Comparison of ENCODE assay signal across 13 mouse cellular contexts in the genomic region with DNA sequence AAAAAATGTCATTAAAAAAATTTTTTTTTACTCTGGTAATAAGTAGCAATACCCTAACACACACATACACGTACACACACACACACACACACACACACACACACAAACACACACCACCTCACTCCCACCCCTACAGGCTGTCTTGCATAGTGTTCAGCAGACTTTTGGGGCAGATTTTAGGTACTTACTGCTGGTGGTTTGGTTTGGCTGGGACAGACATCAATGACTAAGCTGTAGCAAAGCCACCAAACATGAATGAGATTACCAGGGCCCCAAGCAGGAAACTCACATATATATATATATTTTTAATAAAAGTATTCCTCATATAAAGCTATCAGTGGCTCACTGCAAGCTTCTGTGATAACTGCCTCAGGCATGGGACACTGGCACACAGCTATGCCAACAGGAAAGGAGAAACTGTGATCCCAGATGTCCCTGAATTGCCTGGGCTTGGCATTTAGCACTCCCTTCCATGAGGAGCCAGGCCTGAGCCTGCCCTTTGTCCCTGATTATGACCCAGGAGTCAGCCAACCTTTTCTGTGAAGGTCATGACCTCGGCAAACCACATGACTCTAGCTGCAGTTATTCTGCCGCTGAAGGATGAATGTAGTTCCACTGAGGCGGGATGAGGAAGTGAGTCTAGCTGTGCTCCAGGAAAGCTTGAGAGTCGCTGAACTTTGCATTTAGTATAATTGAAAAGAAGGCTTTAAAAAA. TPM values are rescaled to one million over a fixed set of nuclear protein-coding genes. Genes with fewer than 3 reads are reported as not detected.
DNase-seq lines count a peak whose midpoint lies in the region; ATAC-seq and TF ChIP-seq lines count a peak whose summit lies in the region.
"Had no signal": no experiment of that assay in that cellular context is flagged by ENCODE, and none has a peak within 500 bp of the region (broad histone marks: within the 10 kb centered on the region; RNA-seq: fewer than 3 reads in every experiment).

No protein-coding gene starts in this region.

- H3K27me3 ChIP-seq in hindbrain, embryonic 10.5 days (ENCODE audit: insufficient read depth, poor library complexity, severe bottlenecking) = no peaks in the 10 kb centered on the region
- no peaks in the 10 kb centered on the region for H3K27me3 ChIP-seq in hindbrain, embryonic 12.5 days
- H3K27me3 ChIP-seq: midbrain, embryonic 12.5 days; Patski had no signal

- H3K36me3 ChIP-seq in hindbrain, embryonic 10.5 days = no peaks in the 10 kb centered on the region
- no peaks in the 10 kb centered on the region for H3K36me3 ChIP-seq in hindbrain, embryonic 12.5 days
- H3K36me3 ChIP-seq in ES-E14 (ENCODE audit: control insufficient read depth, insufficient read depth, low read length, poor library complexity, severe bottlenecking) (peaks cover 4% of the 10 kb centered on the region; the same call in 1 of the 2 replicates), macrophage (ENCODE audit: inconsistent target) (no peaks in the 10 kb centered on the region)
- H3K36me3 ChIP-seq: midbrain, embryonic 12.5 days had no signal

- H3K27ac ChIP-seq in hindbrain, embryonic 10.5 days = peak overlapping the region; percentile 53; the same call in 1 of the 2 replicates
- H3K27ac ChIP-seq in hindbrain, embryonic 12.5 days = no peak overlapping the region
- peak overlapping the region; percentile 78; the same call in 1 of the 2 replicates for H3K27ac ChIP-seq in ES-E14 (ENCODE audit: insufficient read depth, low read depth, low read length, poor library complexity, severe bottlenecking)
- peak overlapping the region; percentile 51 for H3K27ac ChIP-seq in macrophage
- H3K27ac ChIP-seq: midbrain, embryonic 12.5 days; stomach, postnatal 0 days had no signal

- no peak overlapping the region for H3K9ac ChIP-seq in hindbrain, embryonic 12.5 days
- peak overlapping the region; percentile 32; the same call in 1 of the 2 replicates for H3K9ac ChIP-seq in ES-E14 (ENCODE audit: insufficient read depth, low read depth, low read length, poor library complexity, severe bottlenecking)
- H3K9ac ChIP-seq: midbrain, embryonic 12.5 days had no signal

- H3K4me1 ChIP-seq in hindbrain, embryonic 10.5 days (replicated peaks) = peaks cover 46% of the 10 kb centered on the region
- peaks cover 20% of the 10 kb centered on the region for H3K4me1 ChIP-seq in hindbrain, embryonic 12.5 days
- peaks cover 3 to 10% of the 10 kb centered on the region in 2 experiments; a peak in 2 of 4 replicates for H3K4me1 ChIP-seq in ES-E14 (ENCODE audit: control insufficient read depth in 2 of 2, insufficient read depth in 2 of 2, low read length in 2 of 2, poor library complexity in 1 of 2)

- H3K9me3 ChIP-seq in hindbrain, embryonic 10.5 days = no peaks in the 10 kb centered on the region
- no peaks in the 10 kb centered on the region for H3K9me3 ChIP-seq in hindbrain, embryonic 12.5 days (replicated peaks)
- H3K9me3 ChIP-seq in ES-E14 (ENCODE audit: control insufficient read depth, insufficient read depth, low read depth, low read length) = no peaks in the 10 kb centered on the region
- H3K9me3 ChIP-seq: midbrain, embryonic 12.5 days had no signal

- peaks cover 46% of the 10 kb centered on the region; the same call in 1 of the 2 replicates for H3K79me2 ChIP-seq in macrophage (ENCODE audit: inconsistent target)

- no peak for ATAC-seq in hindbrain, embryonic 12.5 days (ENCODE audit: low FRiP score)
- ATAC-seq: hindbrain, embryonic 16.5 days; Patski had no signal

- intact Hi-C loops in left cerebral cortex, postnatal 36 days (cut with DNase I) = no loop called here

- DNase-seq in hindbrain, embryonic 10.5 days (ENCODE audit: low spot score) = peak; percentile 47
- no peak for DNase-seq in ES-E14 (ENCODE audit: low read depth, low spot score)
- peak; percentile 57 for DNase-seq in cerebellum, adult 9-11 months
- no peak for DNase-seq in thymus, postnatal 0 days (ENCODE audit: low spot score)
- DNase-seq in left cerebral cortex, postnatal 36 days (ENCODE audit: low spot score in 2 of 2) = no peak
- DNase-seq in testis, postnatal 10 days (ENCODE audit: low spot score) = no peak

- in situ Hi-C loops in ES-E14 (cut with MboI; ENCODE audit: low sequenced_read_pairs in 2 of 2, unreplicated experiment in 2 of 2) = no loop called here

- H3K4me2 ChIP-seq in hindbrain, embryonic 12.5 days (replicated peaks) = no peak overlapping the region
- H3K4me2 ChIP-seq: midbrain, embryonic 12.5 days had no signal

- WGBS in hindbrain, embryonic 10.5 days = 31% methylated on average over 5 of the region's 5 CpGs
- 35% methylated on average over 5 of the region's 5 CpGs for WGBS in hindbrain, embryonic 12.5 days
- 13% methylated on average over 5 of the region's 5 CpGs for WGBS in macrophage (ENCODE audit: missing documents)

- H3K4me3 ChIP-seq in hindbrain, embryonic 10.5 days = no peak overlapping the region
- no peak overlapping the region for H3K4me3 ChIP-seq in hindbrain, embryonic 12.5 days
- H3K4me3 ChIP-seq in ES-E14 (ENCODE audit: insufficient read depth in 1 of 2, low read depth in 1 of 2, low read length in 2 of 2, poor library complexity in 1 of 2, severe bottlenecking in 1 of 2) (no peak overlapping the region), macrophage (ENCODE audit: inconsistent target) (no peak overlapping the region)
- H3K4me3 ChIP-seq: midbrain, embryonic 12.5 days had no signal

TF ChIP-seq in ES-E14, 5 proteins besides CTCF, POLR2A, EP300 and RAD21:
- TF ChIP-seq ZC3H11A (IDR thresholded peaks at IDR 0.05; ENCODE audit: borderline replicate concordance, low read depth, low read length) = no peak
- no peak for TF ChIP-seq ZNF384 (IDR thresholded peaks at IDR 0.05; ENCODE audit: low read depth, low read length)
- no peak for TF ChIP-seq CHD2 (IDR thresholded peaks at IDR 0.05; ENCODE audit: low read depth, low read length)
- no peak for TF ChIP-seq HCFC1 (IDR thresholded peaks at IDR 0.05; ENCODE audit: borderline replicate concordance, insufficient read depth, low read length)
- TF ChIP-seq MAFK (IDR thresholded peaks at IDR 0.05; ENCODE audit: insufficient read depth, low read depth, low read length) = no peak
TF ChIP-seq in ES-E14: peak in this region for 0.

RNA-seq across cellular contexts. Expression of a gene that starts 4.6 kb away (rescaled TPM):
- polyA plus RNA-seq in hindbrain, embryonic 10.5 days (2016; fragmentation: Nextera tagmentation; extraction: Ambion mirVana) = 38.0 and 40.2 TPM in 2 replicates
- 83.7 and 88.1 TPM in 2 replicates for polyA plus RNA-seq in hindbrain, embryonic 12.5 days (2016; fragmentation: Nextera tagmentation; extraction: Ambion mirVana)
- total RNA-seq in ES-E14 (2012; rRNA removed) = 32.4 and 41.6 TPM in 2 replicates
- total RNA-seq in macrophage (2018; cell fraction: chromatin; rRNA removed) = 100 to 1,000 TPM; 166 to 430 (median 279) TPM
- total RNA-seq in macrophage (2018; cell fraction: cytosol; rRNA removed) = 100 to 1,000 TPM in 13 of 26 experiments, 10 to 100 TPM in 13; 78.0 to 147 (median 104) TPM
- total RNA-seq in macrophage (2018; cell fraction: nucleus; rRNA removed) = 100 to 1,000 TPM; 112 to 337 (median 214) TPM
- polyA plus RNA-seq in macrophage (2018) = 91.6 to 141 TPM (median 130 TPM) in 3 replicates
- 148 and 160 TPM in 2 replicates for polyA plus RNA-seq in thymus, postnatal 0 days (2015; fragmentation: Nextera tagmentation; extraction: Ambion mirVana)
- total RNA-seq in left cerebral cortex, postnatal 36 days (2021) = 100 to 1,000 TPM; 183 to 217 TPM

RNA-seq across cellular contexts. Expression of a gene that starts 15.5 kb away (rescaled TPM):
- polyA plus RNA-seq in hindbrain, embryonic 10.5 days (2016; fragmentation: Nextera tagmentation; extraction: Ambion mirVana) = 0.16 and 0.73 TPM in 2 replicates
- polyA plus RNA-seq in hindbrain, embryonic 12.5 days (2016; fragmentation: Nextera tagmentation; extraction: Ambion mirVana) = 0.96 and 1.5 TPM in 2 replicates
- 0.32 and 0.49 TPM in 2 replicates for total RNA-seq in ES-E14 (2012; rRNA removed)
- total RNA-seq in macrophage (2018; cell fraction: chromatin; rRNA removed) = not detected
- under 1 TPM in 1 of 26 experiments, not detected in 25; 0.19 TPM for total RNA-seq in macrophage (2018; cell fraction: cytosol; rRNA removed)
- total RNA-seq in macrophage (2018; cell fraction: nucleus; rRNA removed) = not detected
- not detected in 3 replicates for polyA plus RNA-seq in macrophage (2018)
- polyA plus RNA-seq in thymus, postnatal 0 days (2015; fragmentation: Nextera tagmentation; extraction: Ambion mirVana) = 0.44 and 0.52 TPM in 2 replicates
- 1 to 10 TPM; 1.4 TPM for total RNA-seq in left cerebral cortex, postnatal 36 days (2021)
- total RNA-seq: gastrocnemius, adult 18-20 months had no signal
- polyA plus RNA-seq: midbrain, embryonic 12.5 days had no signal

Comparison
In these comparisons a context has a peak if more than half of its experiments do, and no peak if none do; other contexts are left out.
1. DNase-seq: peak in hindbrain, embryonic 10.5 days (single experiment) and cerebellum, adult 9-11 months (single experiment); none in ES-E14 (single experiment), thymus, postnatal 0 days (single experiment), left cerebral cortex, postnatal 36 days (0 of 2) and testis, postnatal 10 days (single experiment).